Mouse (Mus musculus) left cerebral cortex, postnatal 25 days (tissue): ENCODE measurements around the gene Mbtps1. TPM values are rescaled to one million over a fixed set of nuclear protein-coding genes. Genes with fewer than 3 reads are reported as not detected.
A peak's percentile ranks its signal among the peaks of the same experiment; 100 is the strongest.

Experiments used
- DNase-seq, 2 experiments: peaks; one replicate each; pipeline ENCODE4 v3.0.0; 2022; ENCODE audit warnings: low spot score in 2 of 2, mixed read lengths in 1 of 2
- intact Hi-C: fragments of 180-260 bp; cut with DNase I; formaldehyde crosslinking; loops from one replicate; pipeline ENCODE4 v1.15.1; 2025
- total RNA-seq, 2 experiments: library from RNA; stranded (reverse); gene quantifications; 2 replicates each; pipeline ENCODE4 v1.2.3; 2021

The Mbtps1 gene
- total RNA-seq = 10 to 100 TPM; 62.3 to 68.5 TPM

DNA sequence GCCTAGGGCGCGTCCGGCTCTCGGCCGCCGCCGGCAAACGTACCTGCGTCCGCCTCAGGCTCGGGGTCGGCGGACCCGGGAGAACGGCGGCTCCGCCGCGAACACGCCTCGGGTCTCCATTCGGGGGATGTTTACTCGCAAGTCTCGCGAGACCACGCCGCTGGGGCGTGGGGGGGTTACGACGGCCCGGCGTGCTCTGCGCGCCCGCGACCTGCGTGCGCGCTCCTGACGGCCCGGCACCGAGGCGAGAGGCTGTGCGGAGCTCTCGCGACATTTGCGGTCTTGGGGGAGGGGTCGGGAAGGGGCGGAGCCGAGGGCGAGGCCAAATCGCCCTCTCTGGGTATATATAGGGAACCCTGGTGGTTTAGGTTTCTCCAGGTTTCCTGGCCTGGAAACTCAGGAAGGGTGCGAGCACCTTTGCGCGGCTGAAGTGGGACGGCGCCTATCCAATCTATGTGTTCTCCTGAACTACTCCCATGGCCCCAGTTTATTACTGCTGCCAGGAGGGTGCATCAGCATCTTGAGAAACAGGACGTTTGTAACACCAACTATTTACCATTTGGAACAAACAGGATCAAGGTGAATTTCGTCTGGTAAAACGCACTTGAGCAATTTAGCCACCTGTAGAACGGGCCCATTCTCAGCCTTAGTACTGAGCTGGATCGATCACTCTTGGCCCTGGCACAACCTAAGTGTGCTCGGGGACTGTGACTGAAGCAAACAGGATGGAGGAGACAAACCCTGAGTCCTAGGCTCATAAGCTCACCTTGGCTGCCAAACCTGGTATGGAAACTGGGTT, at the start of gene Mbtps1:
Gene Mbtps1 (minus strand): TSS at position 133 of the 799 bp plus-strand sequence.
- peak; percentile 97 to 99 for DNase-seq
- intact Hi-C loops = loop anchor here (2.0 kb wide), 1 partner anchor 16 kb away; the partner anchor contains the start of genes Dnaaf1 and Hsdl1

DNA sequence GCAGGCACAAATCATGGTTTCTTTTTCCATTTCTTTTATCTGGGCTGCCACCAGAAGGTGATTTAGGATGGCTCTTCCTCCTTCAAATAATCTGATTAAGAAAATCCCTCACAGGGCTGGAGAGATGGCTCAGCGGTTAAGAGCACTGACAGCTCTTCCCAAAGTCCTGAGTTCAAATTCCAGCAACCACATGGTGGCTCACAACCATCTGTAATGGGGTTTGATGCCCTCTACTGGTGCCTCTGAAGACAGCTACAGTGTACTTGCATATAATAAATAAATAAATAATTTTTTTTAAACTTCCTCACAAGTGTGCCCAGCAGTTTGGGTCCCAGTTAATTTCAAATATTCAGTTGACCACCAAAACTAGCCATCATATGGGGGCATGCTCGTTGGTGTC, 47.7 kb upstream of the Mbtps1 start:
- no peak for DNase-seq
- intact Hi-C loops = loop anchor here (10.0 kb wide), 1 partner anchor 191 kb away; no protein-coding TSS in a partner anchor

DNA sequence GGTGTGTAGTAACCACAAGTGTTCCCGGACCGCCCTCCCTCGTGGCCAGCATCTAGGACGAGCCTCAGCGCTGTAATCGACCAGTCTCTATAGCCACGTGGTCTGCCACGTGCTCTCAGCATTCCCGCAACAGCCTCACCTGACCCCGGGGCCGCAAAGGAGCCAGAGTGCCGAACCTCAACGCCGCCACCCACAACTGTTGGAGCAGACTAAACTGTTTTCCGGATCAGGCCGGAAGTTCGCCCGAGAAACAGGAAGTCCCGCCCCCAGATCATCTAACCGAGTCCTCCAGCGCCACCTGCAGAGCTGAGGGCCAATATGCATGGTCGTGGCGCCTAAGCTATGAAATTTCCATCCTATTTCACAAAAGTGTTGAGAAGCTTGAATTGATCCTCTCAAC, 46.5 kb upstream of the Mbtps1 start, which contains the start of gene Taf1c:
Gene Taf1c (minus strand): TSS at position 227 of the 400 bp plus-strand sequence.
- intact Hi-C loops = loop anchor here (2.0 to 10.0 kb wide), 2 partner anchors 158 to 190 kb away; partner anchors contain the start of gene Necab2
- peak; percentile 92 to 95 for DNase-seq

DNA sequence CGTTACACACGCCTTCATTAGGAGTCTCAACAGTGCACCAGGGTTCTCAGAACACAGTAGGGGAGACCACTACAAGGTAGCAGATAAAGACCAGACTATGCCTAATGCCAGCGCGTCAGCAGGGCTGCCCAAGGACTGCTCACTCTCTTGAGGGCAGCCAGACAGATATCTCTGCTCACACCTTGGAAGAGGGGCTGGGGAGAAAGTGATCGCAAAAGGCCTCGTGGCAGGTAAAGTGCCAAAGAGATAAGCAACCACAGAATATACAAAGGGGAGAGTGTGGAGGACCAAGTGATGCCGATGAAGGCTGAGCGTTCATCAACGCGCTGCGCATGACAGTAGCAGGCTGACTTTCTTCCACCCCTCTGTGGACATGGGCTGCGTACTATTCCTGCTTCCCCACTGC, 45.9 kb upstream of the Mbtps1 start:
- intact Hi-C loops = loop anchor here (2.0 to 10.0 kb wide), 2 partner anchors 158 to 190 kb away; partner anchors contain the start of gene Necab2
- DNase-seq = no peak

DNA sequence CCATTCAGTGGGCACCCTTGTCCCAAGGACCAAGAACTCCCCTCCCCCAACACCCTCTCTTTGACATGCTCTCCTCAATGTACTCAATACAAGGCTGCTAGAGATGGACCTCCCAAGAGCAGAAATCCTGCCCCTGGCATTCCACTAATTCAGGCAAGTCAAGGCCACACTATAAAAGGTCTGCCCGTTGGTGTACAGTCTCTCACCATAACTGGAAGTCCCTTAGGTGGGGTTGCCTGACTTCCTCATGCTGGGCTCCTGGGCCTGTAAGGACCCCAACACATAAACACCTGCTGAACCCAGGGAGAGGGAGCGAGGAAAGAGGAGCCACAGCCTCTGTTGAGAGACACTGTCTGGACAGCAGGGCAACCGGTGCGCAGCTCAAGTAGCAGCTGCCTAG, 45.2 kb upstream of the Mbtps1 start:
- DNase-seq = no peak
- intact Hi-C loops = loop anchor here (2.0 to 10.0 kb wide), 2 partner anchors 157 to 189 kb away; partner anchors contain the start of gene Necab2

DNA sequence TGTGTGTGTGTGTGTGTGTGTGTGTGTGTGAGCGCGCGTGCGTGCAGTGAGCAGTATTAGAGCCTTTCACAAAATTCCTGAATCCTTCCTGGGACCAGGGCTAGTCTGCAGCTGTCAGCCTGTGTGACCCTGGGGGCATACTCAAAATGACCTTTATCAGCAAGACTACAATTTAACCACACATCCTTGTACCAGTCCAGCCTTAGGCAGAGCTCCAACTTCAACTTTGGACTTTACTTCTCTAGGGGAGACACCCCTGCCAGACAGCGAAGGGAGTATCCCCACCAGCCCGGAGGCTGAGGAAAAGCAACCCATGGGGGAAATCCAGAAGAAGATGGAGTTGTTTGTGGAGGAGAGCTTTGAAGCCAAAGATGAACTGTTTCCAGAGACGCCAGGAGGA, 32.9 kb upstream of the Mbtps1 start:
- intact Hi-C loops = no loop called here
- no peak for DNase-seq

DNA sequence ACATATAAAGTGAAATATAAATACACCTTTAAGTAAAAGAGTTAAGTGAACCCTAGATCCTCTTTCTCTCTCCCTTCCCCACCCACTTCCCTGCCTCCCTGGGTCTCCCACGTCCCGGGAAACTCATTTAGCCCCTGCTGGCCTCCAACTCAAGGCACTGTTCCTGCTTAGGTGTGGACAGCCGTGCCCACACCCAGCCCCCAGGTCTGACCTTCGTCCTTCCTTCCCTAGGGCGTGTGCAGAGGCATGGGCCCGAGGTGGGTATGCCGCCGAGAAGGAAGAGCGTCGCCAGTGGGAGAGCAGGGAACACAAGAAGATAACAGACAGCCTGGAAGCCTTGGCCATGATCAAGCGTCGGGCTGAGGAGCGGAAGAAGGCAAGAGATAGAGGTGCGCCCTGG, 31.8 kb upstream of the Mbtps1 start:
- intact Hi-C loops = no loop called here
- DNase-seq = no peak

DNA sequence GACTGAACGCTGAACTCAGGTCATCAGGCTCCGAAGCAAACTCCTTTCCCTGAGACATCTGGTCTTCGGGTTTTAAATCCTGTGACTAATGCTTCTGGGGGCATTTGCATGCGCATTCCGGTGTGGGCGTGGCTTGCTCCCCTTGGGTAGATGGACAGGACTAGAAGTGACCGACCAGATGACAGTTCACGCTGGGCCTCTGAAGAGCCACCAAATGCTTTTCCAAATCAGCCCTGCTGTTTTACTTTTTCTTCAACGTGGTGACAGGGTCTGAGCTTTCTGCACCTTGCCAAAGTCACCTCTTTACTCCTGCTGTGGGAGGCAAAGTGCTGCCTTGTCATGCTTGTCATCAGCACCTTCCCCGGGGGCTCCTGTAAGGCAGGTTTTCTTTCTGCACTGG, 30.3 kb upstream of the Mbtps1 start:
- intact Hi-C loops = no loop called here
- DNase-seq = no peak

DNA sequence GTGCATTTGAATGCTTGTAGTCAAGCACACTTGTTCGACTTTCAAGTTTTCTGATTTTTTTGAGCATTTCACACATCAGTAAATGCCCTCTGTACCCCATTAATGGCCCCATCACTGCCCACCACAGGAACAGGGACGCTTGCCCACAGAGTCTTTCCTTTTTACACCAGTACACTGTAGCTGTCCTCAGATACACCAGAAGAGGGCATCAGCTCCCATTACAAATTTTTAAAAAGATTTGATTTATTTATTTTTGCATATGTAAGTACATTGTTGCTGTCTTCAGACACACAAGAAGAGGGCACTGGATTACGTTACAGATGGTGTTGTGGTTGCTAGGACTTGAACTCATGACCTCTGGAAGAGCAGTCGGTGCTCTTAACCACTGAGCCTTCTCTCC, 29.8 kb upstream of the Mbtps1 start:
- DNase-seq = no peak
- intact Hi-C loops = no loop called here

DNA sequence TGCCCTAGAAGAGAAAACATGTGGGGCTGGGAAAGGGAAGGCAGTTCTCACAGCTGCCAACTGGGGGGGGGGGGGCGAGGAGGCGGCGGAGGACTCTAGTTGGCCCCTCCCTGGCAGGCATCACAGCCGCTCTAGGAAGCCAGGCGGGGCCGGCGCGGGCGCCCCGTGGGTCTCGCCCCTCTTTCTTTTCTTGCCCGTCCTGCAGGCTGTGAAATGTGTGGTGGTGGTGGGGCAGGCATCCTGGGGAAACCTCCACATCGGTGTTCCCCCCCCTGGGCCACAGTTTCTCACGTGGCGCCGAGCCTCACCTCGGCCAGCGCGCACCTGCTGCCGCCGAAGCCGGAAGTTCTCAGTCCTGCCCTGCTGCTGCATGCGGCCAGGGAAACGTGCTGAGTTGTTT, 27.4 kb upstream of the Mbtps1 start:
- intact Hi-C loops = no loop called here
- DNase-seq = no peak

DNA sequence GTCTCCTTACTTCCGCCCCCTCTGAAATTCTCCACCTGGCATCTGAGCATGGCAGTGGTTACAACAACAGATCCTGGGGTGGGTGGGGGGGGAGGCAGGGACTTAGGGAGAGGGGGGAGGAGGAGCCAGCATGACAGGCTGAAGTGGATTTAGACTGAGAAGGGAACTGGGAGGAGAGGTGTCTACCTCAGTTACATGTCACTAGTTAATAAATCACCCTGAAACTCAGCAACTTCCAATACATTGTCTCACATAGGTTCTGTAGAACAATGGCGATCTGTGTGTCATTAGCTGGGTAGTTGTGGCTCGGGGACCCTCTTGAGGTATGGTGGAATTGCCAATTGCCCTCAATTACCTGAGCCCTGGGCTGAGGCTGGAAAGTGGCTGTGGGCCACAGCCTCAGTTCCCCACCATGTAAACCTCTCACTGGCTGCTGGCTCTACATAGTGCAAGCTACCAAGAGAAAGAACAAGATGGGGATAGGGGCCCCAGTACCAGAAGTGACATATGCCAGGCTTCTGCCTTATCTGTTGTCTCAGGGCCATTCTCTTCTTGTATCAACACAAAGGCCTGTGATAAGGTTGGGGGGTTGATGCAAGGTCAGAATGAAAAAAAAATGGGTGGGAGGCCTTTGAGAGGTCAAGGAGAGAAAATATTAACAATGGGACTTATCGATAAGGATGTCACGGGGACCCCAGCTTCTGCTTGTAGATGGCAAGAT, 22.1 kb upstream of the Mbtps1 start:
- intact Hi-C loops = no loop called here
- DNase-seq = no peak

DNA sequence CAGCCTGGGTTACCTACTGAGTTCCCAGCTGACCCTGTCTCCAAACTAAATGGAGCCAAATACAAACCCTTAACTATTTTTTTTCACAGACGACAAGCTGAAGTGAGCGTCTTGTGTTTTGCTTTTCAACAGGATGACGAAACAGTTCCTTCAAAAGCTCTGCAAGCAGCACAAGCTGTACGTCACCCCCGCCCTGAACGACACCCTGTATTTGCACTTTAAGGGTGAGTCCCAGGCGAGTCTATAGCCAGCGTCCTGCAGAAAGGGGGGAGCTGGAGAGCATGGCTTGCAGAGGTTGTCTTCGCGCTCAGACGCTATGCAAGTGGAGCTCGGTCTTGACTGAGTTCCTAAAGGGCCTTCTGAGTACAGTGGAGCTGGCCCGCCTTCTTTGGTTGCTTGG, 20.6 kb upstream of the Mbtps1 start:
- no peak for DNase-seq
- intact Hi-C loops = no loop called here

DNA sequence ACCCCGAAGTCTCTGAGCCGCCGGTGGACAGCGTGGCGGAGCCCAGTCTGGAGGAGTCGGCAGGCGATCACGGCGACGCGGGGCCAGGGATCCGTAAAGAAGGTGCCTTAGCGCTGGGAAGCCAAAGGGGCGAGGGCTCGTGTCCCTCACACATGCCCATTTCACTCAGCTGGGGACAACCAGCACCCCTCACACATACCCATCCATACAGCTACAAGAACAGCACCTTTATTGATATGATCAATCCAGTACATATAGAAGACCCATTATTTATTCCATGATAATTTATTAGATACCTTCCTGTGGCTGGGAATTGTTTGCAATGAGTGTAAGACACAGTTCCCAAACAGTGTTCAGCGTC, 16.8 kb upstream of the Mbtps1 start:
- no peak for DNase-seq
- intact Hi-C loops = loop anchor here (2.0 kb wide), 1 partner anchor 17 kb away; the partner anchor contains the start of gene Mbtps1

DNA sequence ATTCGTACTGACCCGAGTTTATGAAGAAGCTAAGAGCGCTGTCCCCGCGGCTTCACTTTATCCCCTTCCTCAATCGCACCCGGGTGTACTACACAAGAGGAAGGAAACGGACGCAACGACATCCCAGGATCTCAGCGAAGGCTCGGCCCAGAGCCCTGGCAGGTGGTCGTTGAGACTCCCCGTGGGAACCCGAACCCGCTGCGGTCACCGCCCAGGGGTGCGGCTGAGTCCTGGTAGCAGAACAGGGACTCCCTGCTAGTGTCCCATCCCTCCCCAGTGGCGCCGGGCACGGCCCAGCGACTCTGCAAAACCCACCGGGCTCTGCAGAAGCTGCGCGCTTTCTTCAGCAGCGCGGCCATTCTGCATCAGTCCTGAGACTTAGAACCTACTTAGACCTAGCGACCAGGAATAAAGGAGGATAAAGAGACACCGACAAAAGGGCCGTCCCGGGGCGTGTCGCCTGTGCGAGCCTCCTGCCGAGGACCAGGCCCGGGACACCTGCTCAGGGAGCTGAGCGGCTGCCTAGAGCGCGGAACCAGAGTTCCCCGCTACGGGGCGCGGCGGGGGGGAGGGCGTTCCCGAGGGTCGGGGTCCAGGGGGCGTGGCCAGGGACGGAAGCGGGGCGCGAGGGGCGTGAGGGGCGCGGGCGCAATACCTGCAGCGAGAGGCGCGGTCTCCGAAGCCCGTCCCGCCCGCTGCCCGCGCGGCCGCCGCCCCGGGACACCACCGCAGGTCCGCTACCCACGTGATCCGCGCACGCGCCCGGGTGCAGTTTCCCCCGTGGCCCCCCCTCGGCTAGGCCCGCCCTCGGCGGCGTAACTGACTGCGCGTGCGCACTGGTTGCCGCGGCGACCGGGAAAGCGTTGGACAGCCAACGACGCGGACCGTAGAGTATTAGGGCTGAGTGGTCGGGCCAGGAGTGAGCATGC, 16.2 kb upstream of the Mbtps1 start, which contains the start of the genes Hsdl1 and Dnaaf1:
Gene Hsdl1 (minus strand): TSS at position 747 of the 929 bp plus-strand sequence.
Gene Dnaaf1 (plus strand): TSS at position 799 of the 929 bp plus-strand sequence.
- DNase-seq = peak; percentile 95
- intact Hi-C loops = loop anchor here (2.0 kb wide), 1 partner anchor 16 kb away; the partner anchor contains the start of gene Mbtps1

DNA sequence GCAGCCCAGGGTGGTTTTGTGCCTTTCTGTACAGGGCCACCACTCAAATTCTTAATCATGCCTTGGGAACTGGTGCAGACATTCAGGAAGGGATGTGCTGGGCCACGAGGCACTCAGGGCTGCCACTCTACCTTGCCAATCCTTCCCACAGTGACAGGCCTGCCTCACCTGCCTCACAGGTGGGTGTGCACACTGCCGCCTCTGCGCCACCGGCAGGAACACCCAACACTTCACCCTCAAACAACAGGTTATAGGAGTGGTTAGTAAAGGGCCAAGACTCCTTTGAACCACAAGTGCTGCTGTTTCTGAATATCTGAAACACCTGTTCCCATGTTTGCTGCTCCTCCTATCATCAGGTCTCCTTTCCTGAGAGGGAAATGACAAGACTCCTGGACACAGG, 13.9 kb upstream of the Mbtps1 start:
- no peak for DNase-seq
- intact Hi-C loops = no loop called here

DNA sequence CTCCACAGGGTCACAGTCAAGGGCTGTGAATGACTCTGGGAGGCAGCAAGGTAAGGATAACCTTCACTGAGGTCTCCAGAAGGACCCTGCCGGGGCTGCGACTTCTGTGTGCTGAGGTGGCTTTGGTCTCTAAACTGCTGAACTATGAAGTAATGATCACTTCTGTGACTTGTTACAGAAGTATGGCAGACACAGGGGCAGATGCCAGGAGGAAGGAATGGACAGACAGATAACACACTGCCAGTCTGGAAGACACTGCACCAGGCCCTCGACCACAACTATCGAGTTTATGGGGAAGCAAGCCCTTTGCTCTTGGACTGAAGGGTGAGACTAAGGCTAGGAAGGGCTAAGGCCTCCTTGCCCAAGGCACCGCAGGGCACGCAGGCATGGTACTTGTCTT, 12.6 kb upstream of the Mbtps1 start:
- no peak for DNase-seq
- intact Hi-C loops = no loop called here

DNA sequence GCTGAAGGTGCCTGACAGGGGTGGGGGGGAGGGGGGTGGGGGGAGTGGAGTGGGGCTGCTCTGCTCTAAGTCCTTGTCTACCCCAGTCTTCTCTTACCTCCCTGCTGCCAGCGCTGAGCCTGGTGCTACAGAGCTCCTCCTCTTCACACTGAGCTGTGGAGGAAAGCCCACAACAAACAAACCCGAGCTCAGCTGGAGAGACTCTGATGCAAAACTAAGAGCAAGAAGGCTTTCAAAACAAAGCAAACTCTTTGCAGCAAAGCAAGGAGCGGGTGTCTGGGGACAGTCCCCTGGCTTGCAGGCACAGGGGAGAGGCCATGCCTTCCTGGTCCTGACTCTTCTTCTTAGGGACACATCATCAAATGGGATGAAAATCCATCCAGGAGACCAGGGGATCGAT, 11.3 kb upstream of the Mbtps1 start:
- intact Hi-C loops = no loop called here
- no peak for DNase-seq

DNA sequence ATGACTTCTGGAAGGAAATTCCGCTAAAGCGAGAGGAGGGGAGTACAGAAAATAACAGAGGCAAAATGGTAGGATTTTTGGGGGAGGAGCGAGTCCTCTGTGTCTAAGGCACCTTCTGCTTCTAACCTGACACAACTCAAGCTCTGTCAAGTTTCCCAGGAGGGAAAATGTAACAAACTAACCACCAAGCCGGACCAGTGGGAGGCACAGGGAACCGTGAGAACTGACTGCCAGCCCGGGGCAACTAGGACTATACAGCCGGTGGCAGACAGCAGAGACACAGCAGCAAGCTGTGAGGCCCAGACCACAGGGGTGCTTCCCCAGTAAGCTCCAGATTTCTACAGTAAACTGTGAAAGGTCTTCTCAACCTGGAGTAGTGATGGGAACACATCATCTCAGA, 10.4 kb upstream of the Mbtps1 start:
- intact Hi-C loops = no loop called here
- no peak for DNase-seq

DNA sequence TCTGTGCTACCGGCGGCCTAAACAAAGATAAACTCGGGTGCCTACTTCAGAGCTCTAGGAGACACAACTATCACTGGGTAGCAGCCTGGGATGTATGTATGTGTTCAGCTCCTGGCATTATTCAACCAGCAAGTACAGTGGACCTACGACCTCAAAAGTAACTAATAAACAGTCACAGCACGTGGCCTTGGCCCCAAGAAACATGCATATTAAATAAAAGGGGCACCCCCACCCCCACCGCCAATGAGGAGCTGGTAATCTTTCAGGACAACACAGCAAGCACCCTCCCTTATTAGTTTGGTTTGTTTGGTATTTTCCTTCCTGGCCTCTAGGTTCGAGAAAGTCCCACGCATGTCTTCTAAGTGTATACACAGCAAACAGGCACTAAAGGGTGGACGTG, 9.7 kb upstream of the Mbtps1 start:
- intact Hi-C loops = no loop called here

More for the DNA sequence above, 9.7 kb upstream of the Mbtps1 start:
- no peak for DNase-seq
